Comparison of ENCODE assay signal across 8 mouse cellular contexts in genomic region chr14:54108311-54109074, GRCm38 (mm10).
DNase-seq lines count a peak whose midpoint lies in the region; ATAC-seq lines count a peak whose summit lies in the region.
"Had no signal": no experiment of that assay in that cellular context is flagged by ENCODE, and none has a peak within 500 bp of the region (broad histone marks: within the 10 kb centered on the region; RNA-seq: fewer than 3 reads in every experiment).

No protein-coding gene starts in this region.

- H3K4me2 ChIP-seq in midbrain, embryonic 11.5 days = no peak overlapping the region
- no peak overlapping the region for H3K4me2 ChIP-seq in midbrain, embryonic 14.5 days (ENCODE audit: low read length)
- H3K4me2 ChIP-seq: limb, embryonic 12.5 days had no signal

- ATAC-seq in midbrain, embryonic 11.5 days (ENCODE audit: low FRiP score) = peak; percentile 59; the same call in 1 of the 2 replicates
- ATAC-seq in midbrain, embryonic 14.5 days (ENCODE audit: low FRiP score, low TSS enrichment) = peak; percentile 74; the same call in 1 of the 2 replicates

- H3K4me3 ChIP-seq in midbrain, embryonic 11.5 days (ENCODE audit: low read depth, low read length) = no peak overlapping the region
- H3K4me3 ChIP-seq in midbrain, embryonic 10.5 days = no peak overlapping the region
- H3K4me3 ChIP-seq in midbrain, embryonic 14.5 days (replicated peaks; ENCODE audit: low read depth, low read length) = no peak overlapping the region
- H3K4me3 ChIP-seq: limb, embryonic 12.5 days had no signal

- no peaks in the 10 kb centered on the region for H3K9me3 ChIP-seq in midbrain, embryonic 11.5 days (ENCODE audit: control insufficient read depth, low read length)
- no peaks in the 10 kb centered on the region for H3K9me3 ChIP-seq in midbrain, embryonic 10.5 days (replicated peaks)
- H3K9me3 ChIP-seq in midbrain, embryonic 14.5 days (ENCODE audit: control insufficient read depth, low read length) = no peaks in the 10 kb centered on the region
- H3K9me3 ChIP-seq: limb, embryonic 12.5 days had no signal

- no peaks in the 10 kb centered on the region for H3K27me3 ChIP-seq in midbrain, embryonic 11.5 days (ENCODE audit: control insufficient read depth, insufficient read depth, low read length)
- H3K27me3 ChIP-seq in midbrain, embryonic 10.5 days (ENCODE audit: low read depth, poor library complexity, severe bottlenecking) = no peaks in the 10 kb centered on the region
- no peaks in the 10 kb centered on the region for H3K27me3 ChIP-seq in midbrain, embryonic 14.5 days (ENCODE audit: control insufficient read depth, insufficient read depth, low read length)
- H3K27me3 ChIP-seq: limb, embryonic 12.5 days had no signal

- no peaks in the 10 kb centered on the region for H3K36me3 ChIP-seq in midbrain, embryonic 11.5 days (ENCODE audit: control insufficient read depth, insufficient read depth, low read length)
- H3K36me3 ChIP-seq in midbrain, embryonic 10.5 days = no peaks in the 10 kb centered on the region
- no peaks in the 10 kb centered on the region for H3K36me3 ChIP-seq in midbrain, embryonic 14.5 days (ENCODE audit: control insufficient read depth, insufficient read depth, low read length)
- H3K36me3 ChIP-seq: limb, embryonic 12.5 days had no signal

- H3K27ac ChIP-seq in midbrain, embryonic 11.5 days (ENCODE audit: low read depth, low read length) = no peak overlapping the region
- H3K27ac ChIP-seq in midbrain, embryonic 10.5 days (replicated peaks) = no peak overlapping the region
- H3K27ac ChIP-seq in midbrain, embryonic 14.5 days (replicated peaks; ENCODE audit: low read depth, low read length) = peak overlapping the region; percentile 32; the same call in 1 of the 2 replicates
- H3K27ac ChIP-seq: limb, embryonic 12.5 days had no signal

- peaks cover 4% of the 10 kb centered on the region; the same call in 1 of the 2 replicates for H3K4me1 ChIP-seq in midbrain, embryonic 11.5 days (ENCODE audit: control insufficient read depth, insufficient read depth, low read length)
- peaks cover 13% of the 10 kb centered on the region for H3K4me1 ChIP-seq in midbrain, embryonic 10.5 days
- peaks cover 15% of the 10 kb centered on the region; the same call in 1 of the 2 replicates for H3K4me1 ChIP-seq in midbrain, embryonic 14.5 days (ENCODE audit: control insufficient read depth, insufficient read depth, low read length)

- WGBS in midbrain, embryonic 11.5 days = 18% methylated on average over 9 of the region's 9 CpGs
- WGBS in midbrain, embryonic 10.5 days = 21% methylated on average over 9 of the region's 9 CpGs
- WGBS in midbrain, embryonic 14.5 days = 9% methylated on average over 9 of the region's 9 CpGs

- H3K9ac ChIP-seq in midbrain, embryonic 11.5 days (ENCODE audit: low read length) = no peak overlapping the region
- no peak overlapping the region for H3K9ac ChIP-seq in midbrain, embryonic 14.5 days (replicated peaks; ENCODE audit: low read length)
- H3K9ac ChIP-seq: limb, embryonic 12.5 days had no signal

- DNase-seq in midbrain, embryonic 11.5 days (ENCODE audit: low spot score, missing footprints) = peak; percentile 88
- no peak for DNase-seq in midbrain, embryonic 10.5 days (ENCODE audit: low spot score)
- peak; percentile 84 for DNase-seq in adrenal gland, adult 8-10 months
- peak; percentile 6 for DNase-seq in gastrocnemius, postnatal 25 days
- peak; percentile 95 for DNase-seq in kidney, adult 9 months
- DNase-seq in midbrain, embryonic 14.5 days = peak; percentile 80
- DNase-seq in natural killer cell, adult 2 months (ENCODE audit: low spot score in 2 of 2) = no peak

Comparison
In these comparisons a context has a peak if more than half of its experiments do, and no peak if none do; other contexts are left out.
1. DNase-seq: peak in midbrain, embryonic 11.5 days (single experiment), adrenal gland, adult 8-10 months (single experiment), gastrocnemius, postnatal 25 days (single experiment), kidney, adult 9 months (single experiment) and midbrain, embryonic 14.5 days (single experiment); none in midbrain, embryonic 10.5 days (single experiment) and natural killer cell, adult 2 months (0 of 2).